Mouse (Mus musculus) layer of hippocampus, postnatal 14 days (tissue): ENCODE measurements around the gene Ehf. TPM values are rescaled to one million over a fixed set of nuclear protein-coding genes. Genes with fewer than 3 reads are reported as not detected.

Source experiments
- DNase-seq, 2 experiments: peaks; one replicate each; pipeline ENCODE4 v3.0.0; 2021 to 2022; ENCODE audit warnings: low spot score in 2 of 2, mixed read lengths in 1 of 2
- total RNA-seq, 2 experiments: library from RNA; stranded (reverse); gene quantifications; 2 replicates each; pipeline ENCODE4 v1.2.3; 2021

Gene Ehf
- total RNA-seq, 2 experiments from 2014 or later = not detected

DNA sequence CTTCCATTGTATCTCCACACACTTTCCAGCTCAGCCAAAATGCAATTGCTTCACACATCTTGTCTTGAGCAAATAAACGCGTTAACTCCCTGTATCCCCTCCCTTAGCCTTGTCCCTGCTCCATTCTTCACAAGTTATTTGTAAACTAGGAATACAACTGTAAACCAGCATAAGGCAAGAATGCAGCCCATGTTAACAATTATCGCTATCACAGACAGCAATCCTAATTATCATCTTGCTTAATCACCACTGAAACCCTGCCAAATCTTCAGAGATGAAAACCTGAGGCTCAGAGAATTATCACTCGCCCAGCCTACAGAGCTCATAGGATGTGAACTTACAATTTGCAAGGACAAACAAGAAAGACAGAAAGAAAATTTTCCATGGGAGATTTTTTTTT is 84.8 kb downstream of the Ehf start:
- no peak for DNase-seq

DNA sequence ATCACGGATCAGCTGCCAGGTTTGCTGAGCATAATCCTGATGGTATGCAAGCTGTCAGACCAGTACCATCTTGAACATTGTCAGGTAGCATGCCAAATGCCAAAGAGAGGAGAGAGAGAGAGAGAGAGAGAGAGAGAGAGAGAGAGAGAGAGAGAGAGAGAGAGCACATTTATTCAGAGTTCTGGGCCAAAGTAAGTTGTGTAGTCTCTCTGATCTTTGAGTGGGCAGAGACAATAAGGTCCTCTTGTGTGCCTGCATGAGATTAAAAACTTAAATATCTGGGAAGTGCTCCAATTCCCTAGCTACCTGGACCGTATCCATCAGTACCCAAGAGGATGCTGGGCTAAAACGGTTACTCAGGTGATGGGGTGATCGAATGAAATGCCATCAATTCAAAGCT is 87.3 kb downstream of the Ehf start:
- DNase-seq = no peak

DNA sequence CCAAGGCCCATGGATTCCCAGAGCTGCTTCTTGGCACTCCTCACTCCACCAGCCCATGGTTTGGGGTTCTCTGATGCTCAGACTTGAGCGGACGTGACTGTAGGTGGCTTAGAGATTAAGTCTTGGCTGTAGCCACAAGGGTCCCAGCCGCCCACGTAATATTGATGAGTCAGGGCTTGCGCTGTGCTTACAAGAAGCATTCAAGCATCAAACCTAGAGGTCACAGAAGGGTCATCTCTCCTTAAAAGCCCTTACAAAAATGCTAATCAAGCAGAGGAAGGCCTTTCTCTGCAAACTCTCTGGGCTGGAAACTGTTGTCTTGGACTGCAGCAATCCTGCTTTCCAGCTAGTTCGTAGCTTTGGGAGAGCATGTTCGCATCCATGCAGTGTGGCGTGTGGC is 88.2 kb downstream of the Ehf start:
- DNase-seq = no peak

DNA sequence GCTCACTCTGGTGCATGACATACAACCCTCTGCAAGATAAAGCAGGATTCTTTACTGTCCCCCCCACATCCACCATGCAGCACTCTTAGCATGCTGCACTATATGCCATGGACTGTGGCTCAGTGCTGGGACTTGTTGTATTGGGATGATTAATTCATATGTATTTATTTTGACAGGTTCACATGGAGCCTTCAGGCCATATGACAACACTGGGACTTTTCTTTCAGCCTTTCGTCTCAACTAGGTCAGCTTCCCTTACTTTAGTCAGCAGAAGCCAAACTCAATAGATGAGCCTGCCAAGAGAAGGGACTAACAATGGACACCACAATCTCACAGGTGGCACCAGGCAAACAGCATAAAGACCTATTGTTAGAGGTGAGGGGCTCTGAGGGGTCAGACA is 89.5 kb downstream of the Ehf start:
- DNase-seq = no peak

Other genes with a start within 250 kb of the Ehf start
- 10 to 100 TPM; 68.1 to 69.8 TPM for gene Pdhx, start 229.8 kb downstream of the Ehf start, total RNA-seq
- 10 to 100 TPM; 24.1 to 33.6 TPM for gene Apip, start 229.6 kb downstream of the Ehf start, total RNA-seq
- 1 to 10 TPM; 1.8 to 1.9 TPM for gene Elf5, start 108.4 kb upstream of the Ehf start, total RNA-seq
- 10 to 100 TPM; 74.1 to 75.9 TPM for gene Cat, start 181.9 kb upstream of the Ehf start, total RNA-seq